Mouse (Mus musculus) urinary bladder, postnatal 25 days (tissue): ENCODE data around the gene Mical1.

Experiments used
- DNase-seq: peaks from one replicate; pipeline ENCODE4 v3.0.0; 2022; ENCODE audit warnings: low spot score

The Mical1 gene

GRCm38 (mm10) chr10:41477278-41478181 is 1.4 kb downstream of the Mical1 start:
- DNase-seq = peak; percentile 41

- no peak for DNase-seq
These were observed 3.8 kb downstream of the Mical1 start for GRCm38 (mm10) chr10:41479961-41480360.

GRCm38 (mm10) chr10:41480938-41481880 is 5.1 kb downstream of the Mical1 start:
- DNase-seq = no peak

GRCm38 (mm10) chr10:41482446-41482845 is 6.3 kb downstream of the Mical1 start:
- DNase-seq = no peak

- no peak for DNase-seq
These were observed 9.7 kb downstream of the Mical1 start for GRCm38 (mm10) chr10:41485778-41486177.

GRCm38 (mm10) chr10:41486506-41487170 is 10.5 kb downstream of the Mical1 start:
- DNase-seq = no peak

- no peak for DNase-seq
These were observed 12.8 kb downstream of the Mical1 start for GRCm38 (mm10) chr10:41488877-41489276.

GRCm38 (mm10) chr10:41489294-41489693 is 13.2 kb downstream of the Mical1 start:
- DNase-seq = no peak

- DNase-seq = peak; percentile 93
These were observed 13.8 kb downstream of the Mical1 start, which contains the start of the genes Smpd2 and Ppil6 for GRCm38 (mm10) chr10:41489708-41490517. TSS of gene Smpd2 (minus strand) at chr10:41490369. TSS of gene Ppil6 (plus strand) at chr10:41490439.

- DNase-seq = no peak
These were observed 14.4 kb downstream of the Mical1 start for GRCm38 (mm10) chr10:41490518-41490873.

GRCm38 (mm10) chr10:41491111-41491510 is 15.0 kb downstream of the Mical1 start:
- DNase-seq = no peak

GRCm38 (mm10) chr10:41500941-41501340 is 24.8 kb downstream of the Mical1 start:
- no peak for DNase-seq

- DNase-seq = no peak
These were observed 28.9 kb downstream of the Mical1 start for GRCm38 (mm10) chr10:41504996-41505395.

GRCm38 (mm10) chr10:41505446-41505845 is 29.3 kb downstream of the Mical1 start:
- peak; percentile 37 for DNase-seq

- DNase-seq = no peak
These were observed 33.0 kb downstream of the Mical1 start for GRCm38 (mm10) chr10:41509160-41509559.

- DNase-seq = no peak
These were observed 38.2 kb downstream of the Mical1 start for GRCm38 (mm10) chr10:41514301-41514700.

GRCm38 (mm10) chr10:41514921-41515320 is 38.8 kb downstream of the Mical1 start:
- no peak for DNase-seq

- peak; percentile 50 for DNase-seq
These were observed 42.4 kb downstream of the Mical1 start for GRCm38 (mm10) chr10:41518508-41518980.

- DNase-seq = peak; percentile 90
These were observed 43.0 kb downstream of the Mical1 start, which contains the start of gene Cd164 for GRCm38 (mm10) chr10:41518981-41519618. TSS of gene Cd164 (plus strand) at chr10:41519414.

- peak; percentile 57 for DNase-seq
These were observed 43.7 kb downstream of the Mical1 start for GRCm38 (mm10) chr10:41519640-41520409.
